Mouse (Mus musculus) ES-Bruce4 (cell line): ENCODE measurements around the gene Cmtm6.

Experiments
- CTCF ChIP-seq: IDR thresholded peaks from one replicate; pipeline ENCODE4 v1.8.1; 2011; ENCODE audit warnings: low read depth, low read length
- EP300 ChIP-seq: IDR thresholded peaks from 2 replicates; pipeline ENCODE4 v1.6.1; 2011; ENCODE audit warnings: low read depth, low read length; ENCODE audit not compliant: insufficient read depth
- POLR2A ChIP-seq: IDR thresholded peaks from one replicate; pipeline ENCODE4 v1.8.1; 2011; ENCODE audit warnings: low read length; ENCODE audit not compliant: insufficient read depth

DNA sequence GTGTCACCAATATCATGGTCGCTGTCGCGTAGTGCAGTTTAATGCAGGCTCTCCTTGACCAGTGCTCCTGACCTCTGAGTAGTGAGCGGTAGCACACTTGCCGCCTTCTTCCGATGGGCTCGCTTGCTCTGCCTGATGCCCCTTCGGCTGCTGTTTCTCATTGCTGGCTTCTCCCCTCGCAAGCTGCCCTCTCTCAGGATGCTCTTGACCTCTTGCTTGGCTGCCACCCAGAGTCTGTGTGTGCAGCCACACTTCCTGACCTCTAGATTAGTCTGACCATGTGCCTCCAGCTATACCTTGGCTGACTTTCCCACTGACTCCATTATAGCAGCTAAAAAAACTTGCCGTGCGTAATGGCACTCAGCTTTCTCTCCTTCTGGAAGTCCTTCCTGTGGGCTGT is 5.5 kb downstream of the Cmtm6 start:
- TF ChIP-seq POLR2A (no peak), CTCF (no peak), EP300 (no peak)
